Mouse (Mus musculus) bone marrow, adult 2 months (tissue): ENCODE results near the gene Rasl11a. TPM values are rescaled to one million over a fixed set of nuclear protein-coding genes. Genes with fewer than 3 reads are reported as not detected.

ENCODE experiments used
- H3K27ac ChIP-seq: fragments of 200-500 bp; 2 replicates; pipeline ENCODE4 v1.5.1; 2012; ENCODE audit warnings: low read depth, mild to moderate bottlenecking, control low read depth, inconsistent platforms, low read length; ENCODE audit not compliant: control insufficient read depth, poor library complexity, insufficient read depth
- H3K4me1 ChIP-seq: fragments of 200-500 bp; 2 replicates; pipeline ENCODE4 v1.6.1; 2011; ENCODE audit warnings: low read length; ENCODE audit not compliant: control insufficient read depth, insufficient read depth
- H3K4me3 ChIP-seq: fragments of 200-500 bp; replicated peaks from 2 replicates; pipeline ENCODE3; 2011; ENCODE audit warnings: mild to moderate bottlenecking, low read depth, low read length, control low read depth; ENCODE audit not compliant: control insufficient read depth
- CTCF ChIP-seq: fragments of 200-500 bp; IDR thresholded peaks from 2 replicates; pipeline ENCODE4 v1.5.1; 2011; ENCODE audit warnings: low read length, control low read depth; ENCODE audit not compliant: control insufficient read depth, insufficient read depth
- POLR2A ChIP-seq: fragments of 200-500 bp; IDR thresholded peaks from 2 replicates; pipeline ENCODE4 v1.6.1; 2011; ENCODE audit warnings: low read depth, mild to moderate bottlenecking, control low read depth, low read length, borderline replicate concordance; ENCODE audit not compliant: control insufficient read depth
- WGBS: fragments of 180-500 bp; shearing (Covaris S2); methylation state at CpG from one replicate; pipeline ENCODE4 v1.1.7; 2018; 5-methylcytosine and 5-hydroxymethylcytosine counted together
- polyA plus RNA-seq: library from polyadenylated mRNA; stranded (reverse); fragments of >200 nt; gene quantifications from 2 replicates; pipeline ENCODE4 v1.2.4, GENCODE M21; 2011; ENCODE audit warnings: low replicate concordance; ENCODE audit not compliant: missing spikeins, insufficient read depth, insufficient read length

Rasl11a gene
- not detected in 2 replicates for polyA plus RNA-seq

DNA sequence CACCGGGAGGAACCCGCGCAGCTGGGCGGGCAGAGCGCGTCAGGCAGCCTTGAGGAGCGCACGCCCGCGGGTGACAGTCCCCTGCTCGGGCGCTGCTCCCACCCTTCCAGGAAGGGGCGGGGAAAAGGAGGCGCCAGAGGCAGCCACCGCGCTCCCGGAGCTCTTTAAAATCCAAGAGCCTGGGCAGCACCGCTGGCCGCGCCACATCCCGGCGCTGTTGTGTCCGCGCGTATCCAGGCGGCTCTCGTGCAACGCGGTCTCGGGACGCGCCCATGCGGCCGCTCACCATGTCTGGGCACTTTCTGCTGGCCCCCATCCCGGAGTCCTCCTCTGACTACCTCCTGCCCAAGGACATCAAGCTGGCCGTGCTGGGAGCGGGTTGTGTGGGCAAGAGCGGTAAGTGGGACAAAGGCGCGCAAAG is at the start of gene Rasl11a:
Gene Rasl11a (plus strand): TSS at position 127 of the 421 bp plus-strand sequence.
- under 1% methylated on average over 40 of the region's 40 CpGs for WGBS

DNA sequence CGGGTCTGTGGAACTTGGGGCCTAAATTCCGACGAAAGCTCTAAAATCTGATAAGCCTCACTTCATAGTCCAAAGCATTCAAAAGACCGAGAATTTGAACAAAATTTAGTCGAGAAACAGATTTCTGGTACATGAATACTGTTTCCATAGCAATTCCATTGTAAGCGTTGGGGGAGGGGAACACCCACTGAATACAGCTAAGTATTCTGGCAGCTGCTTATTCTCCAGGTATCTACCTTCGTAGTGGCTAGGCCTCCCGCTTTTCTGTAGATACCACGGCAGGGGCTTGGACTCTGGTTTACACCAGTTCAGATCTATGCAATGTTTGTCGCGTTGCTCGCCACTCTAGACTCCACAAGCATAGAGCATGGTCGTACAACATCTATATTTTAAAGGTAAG is 49.1 kb upstream of the Rasl11a start:
- no peak for TF ChIP-seq POLR2A
- no peak for TF ChIP-seq CTCF
- 85% methylated on average over 13 of the region's 13 CpGs for WGBS
- Histone ChIP-seq H3K4me3 (no peak overlapping the region), H3K27ac (no peak overlapping the region), H3K4me1 (peaks cover 2% of the 10 kb centered on the region)

More for the DNA sequence above, at the start of gene Rasl11a:
- TF ChIP-seq CTCF (no peak), POLR2A (0 out of 2 replicates have a peak, but pooled peaks have one; percentile 18)
- Histone ChIP-seq H3K4me3 (peak within 1 kb of the TSS; percentile 32), H3K4me1 (no peaks in the 10 kb centered on the region), H3K27ac (no peak within 1 kb of the TSS)

DNA sequence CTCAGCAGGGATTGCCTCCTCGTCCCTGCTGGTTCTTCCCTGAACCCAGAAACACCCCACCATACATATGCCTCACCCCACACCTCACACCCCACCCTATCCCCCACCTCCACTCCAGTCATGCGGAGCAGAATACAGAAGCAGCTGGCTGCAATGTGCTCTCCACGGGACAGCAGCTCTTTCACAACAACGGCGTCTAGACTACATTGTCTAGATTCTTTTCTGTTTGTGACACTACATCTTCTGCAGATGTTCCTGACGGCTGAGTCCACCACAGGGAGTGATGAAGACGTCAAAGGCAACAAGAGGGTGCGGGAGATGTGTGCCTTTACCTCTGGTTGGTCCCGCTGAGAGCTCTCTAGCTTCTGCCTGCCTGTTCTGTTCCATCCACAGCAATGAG is 46.8 kb upstream of the Rasl11a start:
- WGBS, result 45% methylated on average over 9 of the region's 9 CpGs
- TF ChIP-seq CTCF (no peak), POLR2A (no peak)
- no peak overlapping the region for H3K27ac ChIP-seq

DNA sequence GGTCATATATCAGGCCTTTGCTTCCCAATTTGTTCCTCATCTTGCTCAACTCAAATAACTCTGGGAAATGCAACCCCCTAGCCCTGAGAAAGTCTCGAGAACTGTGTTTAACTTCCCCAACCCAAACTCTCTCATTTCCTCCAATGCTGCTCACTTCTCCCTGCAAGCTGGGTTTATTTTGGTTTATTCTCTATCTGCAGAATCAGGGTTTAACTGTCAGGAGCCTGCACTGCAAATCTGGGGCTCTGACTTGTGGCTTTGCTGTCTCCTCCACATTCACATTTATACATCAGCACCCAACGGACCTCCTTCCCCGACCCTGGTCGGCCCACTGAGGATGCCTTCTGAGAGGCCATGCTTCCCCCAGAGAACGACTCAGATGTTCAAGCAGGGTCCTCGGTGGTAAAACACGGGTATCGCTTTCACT is 38.9 kb upstream of the Rasl11a start:
- no peak for TF ChIP-seq POLR2A
- no peak for TF ChIP-seq CTCF
- 5% methylated on average over 8 of the region's 8 CpGs for WGBS
- peak overlapping the region; percentile 22 for H3K4me3 ChIP-seq
- peaks cover 3% of the 10 kb centered on the region; the same call in 1 of the 2 replicates for H3K4me1 ChIP-seq
- H3K27ac ChIP-seq, result peak overlapping the region; percentile 84

More for the DNA sequence above, 46.8 kb upstream of the Rasl11a start:
- H3K4me3 ChIP-seq, result no peak overlapping the region
- no peaks in the 10 kb centered on the region for H3K4me1 ChIP-seq

DNA sequence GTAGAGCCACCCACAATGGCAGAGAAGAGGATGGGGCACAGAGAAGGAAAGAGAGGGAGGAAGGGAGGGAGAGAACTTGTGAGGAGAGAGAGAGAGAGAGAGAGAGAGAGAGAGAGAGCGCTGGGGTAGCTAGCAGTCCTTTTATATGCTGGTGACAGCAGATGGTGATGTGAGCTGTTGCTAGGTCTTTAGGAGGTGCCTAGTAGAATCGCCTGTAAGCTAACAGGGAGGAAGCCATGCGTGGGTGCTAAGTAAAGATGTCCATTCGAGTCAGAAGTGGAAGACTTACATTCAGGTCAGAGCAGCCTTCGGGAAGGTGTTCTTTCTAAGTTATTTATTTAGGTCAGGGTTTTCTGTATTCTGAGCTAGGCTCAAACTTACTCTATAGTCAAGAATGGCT is 34.9 kb upstream of the Rasl11a start:
- no peak overlapping the region for H3K27ac ChIP-seq
- 71% methylated on average over 5 of the region's 5 CpGs for WGBS
- TF ChIP-seq CTCF, result no peak
- no peak for TF ChIP-seq POLR2A
- no peak overlapping the region for H3K4me3 ChIP-seq
- H3K4me1 ChIP-seq, result peaks cover 3% of the 10 kb centered on the region; the same call in 1 of the 2 replicates

DNA sequence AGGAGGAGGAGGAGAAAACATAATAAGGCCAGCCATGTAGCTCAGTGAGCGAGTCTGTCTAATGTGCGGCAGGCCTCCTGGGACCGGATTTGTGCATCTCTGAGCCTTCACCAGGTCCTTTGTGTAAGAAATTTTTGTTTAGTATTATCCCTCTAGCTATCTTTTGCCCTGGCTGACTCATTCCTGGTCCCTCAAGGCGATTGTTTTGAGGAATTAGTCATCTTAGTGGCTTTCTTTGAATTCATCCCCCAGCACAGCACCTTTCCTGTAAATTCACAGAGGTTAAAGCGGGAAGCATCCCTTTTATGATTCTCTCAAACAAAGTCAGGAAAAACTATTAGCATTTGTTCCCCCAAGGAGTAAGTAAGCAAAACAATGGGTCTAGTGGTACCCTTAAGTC is 32.0 kb upstream of the Rasl11a start:
- TF ChIP-seq CTCF (no peak), POLR2A (no peak)
- Histone ChIP-seq H3K4me3 (no peak overlapping the region), H3K27ac (no peak overlapping the region), H3K4me1 (no peaks in the 10 kb centered on the region)
- 89% methylated on average over 5 of the region's 5 CpGs for WGBS

DNA sequence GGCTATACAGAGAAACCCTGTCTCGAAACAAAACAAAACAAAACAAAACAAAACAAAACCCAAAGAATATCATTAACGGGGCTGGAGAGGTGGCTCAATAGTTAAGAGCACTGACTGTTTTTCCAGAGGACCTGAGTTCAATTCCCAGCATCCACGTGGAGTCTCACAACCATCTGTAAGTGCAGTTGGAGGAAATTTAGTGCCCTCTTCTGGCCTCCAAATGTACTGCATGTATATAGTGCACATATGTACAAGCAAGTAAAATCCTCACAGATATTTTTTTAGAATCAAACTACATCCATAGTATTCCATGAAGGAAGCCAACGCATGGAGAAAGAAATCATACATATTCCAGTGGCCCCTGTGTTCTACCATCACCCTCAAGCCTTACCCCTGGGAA is 31.4 kb upstream of the Rasl11a start:
- no peak overlapping the region for H3K27ac ChIP-seq
- H3K4me3 ChIP-seq, result no peak overlapping the region
- WGBS, result 82% methylated on average over 4 of the region's 4 CpGs
- H3K4me1 ChIP-seq, result no peaks in the 10 kb centered on the region
- TF ChIP-seq POLR2A (no peak), CTCF (no peak)

DNA sequence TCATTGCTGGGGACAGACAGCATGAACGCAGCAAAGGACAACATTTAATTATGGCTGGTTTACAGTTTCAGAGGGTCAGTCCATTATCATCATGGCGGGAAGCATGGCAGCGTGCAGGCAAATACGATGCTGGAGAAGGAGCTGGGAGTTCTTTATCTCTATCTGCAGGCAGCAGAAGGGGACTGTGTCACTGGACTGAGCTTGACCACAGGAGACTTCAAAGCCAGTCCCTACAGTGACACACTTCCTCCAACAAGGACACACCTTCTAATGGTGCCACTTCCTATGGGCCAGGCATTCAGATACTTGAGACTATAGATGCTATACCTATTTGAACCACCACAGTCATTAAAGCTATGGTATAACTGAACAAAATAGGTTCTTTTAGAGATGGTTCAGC is 29.5 kb upstream of the Rasl11a start:
- WGBS, result 77% methylated on average over 4 of the region's 4 CpGs
- TF ChIP-seq POLR2A, result no peak
- TF ChIP-seq CTCF, result no peak

DNA sequence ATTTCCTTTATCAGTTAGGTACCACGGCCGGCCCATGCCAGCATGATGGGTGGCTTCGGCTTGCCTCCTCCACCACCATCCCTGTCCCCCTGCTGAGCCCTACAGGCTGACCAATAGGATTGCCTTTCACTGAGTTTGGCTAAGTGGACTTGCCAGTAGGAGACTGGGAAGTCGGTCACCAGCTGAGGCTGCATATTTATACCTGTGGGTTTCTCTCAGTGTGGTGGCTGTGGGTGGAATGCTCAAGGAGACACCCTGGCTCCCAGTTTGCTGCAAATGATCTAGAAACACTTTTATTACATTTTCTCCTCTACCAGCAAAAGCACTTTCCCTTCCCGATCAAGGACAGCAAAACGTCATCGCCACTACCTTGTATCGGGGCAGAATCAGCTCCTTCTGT is 27.3 kb upstream of the Rasl11a start:
- 90% methylated on average over 8 of the region's 8 CpGs for WGBS
- H3K4me3 ChIP-seq, result no peak overlapping the region
- H3K4me1 ChIP-seq, result peaks cover 2% of the 10 kb centered on the region
- TF ChIP-seq POLR2A (no peak), CTCF (no peak)
- H3K27ac ChIP-seq, result no peak overlapping the region

More for the DNA sequence above, 29.5 kb upstream of the Rasl11a start:
- H3K4me1 ChIP-seq, result peaks cover 2% of the 10 kb centered on the region
- no peak overlapping the region for H3K27ac ChIP-seq
- H3K4me3 ChIP-seq, result no peak overlapping the region
